Mouse (Mus musculus) heart, postnatal 0 days (tissue): ENCODE data around the gene Gm45837.

Experiments
- CTCF ChIP-seq: IDR thresholded peaks from 2 replicates; pipeline ENCODE4 v1.5.1; 2016; ENCODE audit warnings: antibody characterized with exemption, control low read depth, low read depth
- EP300 ChIP-seq: IDR thresholded peaks from 2 replicates; pipeline ENCODE4 v1.6.1; 2016; ENCODE audit warnings: antibody characterized with exemption, low read depth

DNA sequence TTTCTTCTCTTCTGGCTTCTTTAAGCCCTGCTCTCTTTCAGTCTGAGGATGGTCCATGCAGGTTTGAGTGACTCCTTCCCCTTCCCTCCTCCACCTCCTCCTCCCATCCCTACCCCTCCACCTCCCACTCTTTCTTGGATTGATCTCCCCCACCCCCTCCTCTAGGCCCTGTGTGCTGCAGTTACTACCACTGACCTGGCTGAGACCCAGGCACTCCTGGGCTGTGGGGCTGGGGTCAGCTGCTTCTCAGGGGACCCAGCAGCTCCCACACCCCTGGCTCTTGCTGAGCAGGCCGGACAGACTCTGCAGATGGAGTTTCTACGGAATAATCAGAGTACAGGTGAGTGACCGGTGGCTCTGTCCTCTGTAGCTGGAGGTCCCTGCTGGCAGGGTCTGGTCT lies 16.1 kb upstream of the Gm45837 start:
- TF ChIP-seq CTCF, result no peak
- no peak for TF ChIP-seq EP300
